ENCODE assay signal across 24 mouse cellular contexts in genomic region chr14:74222093-74222492, GRCm38 (mm10).
"Had no signal": no experiment of that assay in that cellular context is flagged by ENCODE, and none has a peak within 500 bp of the region (broad histone marks: within the 10 kb centered on the region; RNA-seq: fewer than 3 reads in every experiment).

No protein-coding gene starts in this region.

- ATAC-seq: hindbrain, postnatal 0 days; intestine, embryonic 16.5 days; liver, embryonic 12.5 days had no signal

- H3K4me1 ChIP-seq: heart, embryonic 10.5 days; heart, embryonic 12.5 days; hindbrain, embryonic 10.5 days; hindbrain, embryonic 12.5 days; hindbrain, embryonic 15.5 days; limb, embryonic 13.5 days; limb, embryonic 15.5 days; liver, embryonic 12.5 days had no signal

- H3K4me2 ChIP-seq: heart, embryonic 12.5 days; hindbrain, embryonic 12.5 days; hindbrain, embryonic 15.5 days; limb, embryonic 13.5 days; limb, embryonic 15.5 days; liver, embryonic 12.5 days had no signal

- H3K9ac ChIP-seq: heart, embryonic 12.5 days; hindbrain, embryonic 12.5 days; hindbrain, embryonic 15.5 days; limb, embryonic 13.5 days; limb, embryonic 15.5 days; liver, embryonic 12.5 days; liver, embryonic 14.5 days had no signal

- H3K27ac ChIP-seq: gastrocnemius, adult 2 months; heart, embryonic 10.5 days; hindbrain, embryonic 10.5 days; hindbrain, embryonic 12.5 days; hindbrain, embryonic 15.5 days; hindbrain, postnatal 0 days; layer of hippocampus, adult 2 months; limb, embryonic 13.5 days; limb, embryonic 15.5 days; liver, embryonic 12.5 days; liver, embryonic 14.5 days had no signal

- H3K27me3 ChIP-seq: heart, embryonic 12.5 days; hindbrain, embryonic 12.5 days; hindbrain, embryonic 15.5 days; limb, embryonic 13.5 days; limb, embryonic 15.5 days; liver, embryonic 12.5 days had no signal

- H3K36me3 ChIP-seq: heart, embryonic 10.5 days; heart, embryonic 12.5 days; hindbrain, embryonic 10.5 days; hindbrain, embryonic 12.5 days; hindbrain, embryonic 15.5 days; limb, embryonic 13.5 days; limb, embryonic 15.5 days; liver, embryonic 12.5 days had no signal

- H3K9me3 ChIP-seq: heart, embryonic 10.5 days; heart, embryonic 12.5 days; hindbrain, embryonic 10.5 days; hindbrain, embryonic 12.5 days; hindbrain, embryonic 15.5 days; limb, embryonic 13.5 days; limb, embryonic 15.5 days; liver, embryonic 12.5 days had no signal

- H3K4me3 ChIP-seq: gastrocnemius, adult 2 months; heart, embryonic 10.5 days; heart, embryonic 12.5 days; hindbrain, embryonic 10.5 days; hindbrain, embryonic 12.5 days; hindbrain, embryonic 15.5 days; layer of hippocampus, adult 2 months; limb, embryonic 13.5 days; limb, embryonic 15.5 days; liver, embryonic 12.5 days had no signal

- DNase-seq: gastrocnemius, adult 2 months; gastrocnemius, postnatal 10 days; gastrocnemius, postnatal 25 days; heart, adult 18-20 months; heart, postnatal 10 days; heart, postnatal 4 days; kidney, adult 11 months; kidney, adult 2 months; kidney, postnatal 10 days; kidney, postnatal 25 days; kidney, postnatal 4 days; left cerebral cortex, postnatal 4 days had no signal
